Mouse (Mus musculus) bone marrow macrophage, adult 2 months (primary cell): Measurements from ENCODE around the gene Agpat1. TPM values are rescaled to one million over a fixed set of nuclear protein-coding genes. Genes with fewer than 3 reads are reported as not detected.

Source experiments
- H3K27ac ChIP-seq: 2 replicates; pipeline ENCODE4 v1.5.1; 2012; ENCODE audit warnings: low read depth, low read length; ENCODE audit not compliant: insufficient read depth
- H3K4me1 ChIP-seq: 2 replicates; pipeline ENCODE4 v1.6.1; 2012; ENCODE audit warnings: low read length; ENCODE audit not compliant: control insufficient read depth, insufficient read depth
- H3K4me3 ChIP-seq: 2 replicates; pipeline ENCODE4 v1.5.1; 2012; ENCODE audit warnings: mild to moderate bottlenecking, low read length, moderate library complexity; ENCODE audit not compliant: insufficient read depth
- CTCF ChIP-seq: IDR thresholded peaks from 2 replicates; pipeline ENCODE4 v1.5.1; 2012; ENCODE audit warnings: low read depth, mild to moderate bottlenecking, low read length, moderate library complexity
- POLR2A ChIP-seq: IDR thresholded peaks from 2 replicates; pipeline ENCODE4 v1.6.1; 2012; ENCODE audit warnings: mild to moderate bottlenecking, low read depth, low read length, borderline replicate concordance
- polyA plus RNA-seq: library from polyadenylated mRNA; stranded (reverse); fragments of >200 nt; gene quantifications from 2 replicates; pipeline ENCODE4 v1.2.4, GENCODE M21; 2012; ENCODE audit not compliant: missing spikeins, insufficient read depth, insufficient read length

Gene Agpat1
- polyA plus RNA-seq, 1 experiment = 101 TPM

DNA sequence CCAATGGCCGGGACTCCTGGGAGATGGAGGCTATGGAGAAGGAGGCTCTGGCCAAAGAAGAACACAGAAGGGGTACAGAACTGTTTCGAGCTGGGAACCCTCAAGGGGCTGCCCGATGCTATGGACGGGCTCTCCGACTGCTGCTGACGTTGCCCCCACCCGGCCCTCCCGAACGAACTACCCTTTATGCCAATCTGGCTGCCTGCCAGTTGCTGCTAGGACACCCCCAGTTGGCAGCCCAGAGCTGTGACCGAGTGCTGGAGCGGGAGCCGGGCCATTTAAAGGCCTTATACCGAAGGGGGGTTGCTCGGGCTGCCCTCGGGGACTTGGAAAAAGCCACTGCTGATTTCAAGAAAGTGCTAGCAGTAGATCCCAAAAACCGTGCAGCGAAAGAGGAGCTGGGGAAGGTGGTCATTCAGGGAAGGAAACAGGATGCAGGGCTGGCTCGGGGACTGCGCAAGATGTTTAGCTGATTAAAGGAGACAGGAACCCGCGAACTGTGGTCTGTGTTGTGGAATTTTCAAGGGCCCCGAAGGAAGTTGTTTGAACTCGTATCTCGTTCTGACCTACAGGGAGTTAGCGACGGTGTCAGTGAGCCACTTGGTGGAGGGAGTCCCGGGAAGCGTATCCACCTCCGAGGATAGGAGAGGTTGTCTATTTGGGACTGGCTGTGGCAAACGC is 41.9 kb downstream of the Agpat1 start:
- no peak overlapping the region for H3K27ac ChIP-seq
- H3K4me1 ChIP-seq = peaks cover 62% of the 10 kb centered on the region
- peak overlapping the region; percentile 30 for H3K4me3 ChIP-seq
- no peak for TF ChIP-seq CTCF

GRCm38 (mm10) chr17:34646906-34647787 is 43.1 kb downstream of the Agpat1 start, which contains the start of gene Atf6b:
Atf6b (plus strand) TSS chr17:34647146.
- no peak for TF ChIP-seq CTCF
- TF ChIP-seq POLR2A = peak; percentile 79; the same call in 1 of the 2 replicates
- H3K4me1 ChIP-seq = peaks cover 52% of the 10 kb centered on the region
- H3K27ac ChIP-seq = peak within 1 kb of the TSS; percentile 40
- H3K4me3 ChIP-seq = peak within 1 kb of the TSS; percentile 92

- H3K4me3 ChIP-seq = peak overlapping the region; percentile 92
- no peak overlapping the region for H3K27ac ChIP-seq
- TF ChIP-seq POLR2A (no peak), CTCF (no peak)
- peaks cover 40% of the 10 kb centered on the region for H3K4me1 ChIP-seq
These were observed 44.3 kb downstream of the Agpat1 start for GRCm38 (mm10) chr17:34648141-34648890.

DNA sequence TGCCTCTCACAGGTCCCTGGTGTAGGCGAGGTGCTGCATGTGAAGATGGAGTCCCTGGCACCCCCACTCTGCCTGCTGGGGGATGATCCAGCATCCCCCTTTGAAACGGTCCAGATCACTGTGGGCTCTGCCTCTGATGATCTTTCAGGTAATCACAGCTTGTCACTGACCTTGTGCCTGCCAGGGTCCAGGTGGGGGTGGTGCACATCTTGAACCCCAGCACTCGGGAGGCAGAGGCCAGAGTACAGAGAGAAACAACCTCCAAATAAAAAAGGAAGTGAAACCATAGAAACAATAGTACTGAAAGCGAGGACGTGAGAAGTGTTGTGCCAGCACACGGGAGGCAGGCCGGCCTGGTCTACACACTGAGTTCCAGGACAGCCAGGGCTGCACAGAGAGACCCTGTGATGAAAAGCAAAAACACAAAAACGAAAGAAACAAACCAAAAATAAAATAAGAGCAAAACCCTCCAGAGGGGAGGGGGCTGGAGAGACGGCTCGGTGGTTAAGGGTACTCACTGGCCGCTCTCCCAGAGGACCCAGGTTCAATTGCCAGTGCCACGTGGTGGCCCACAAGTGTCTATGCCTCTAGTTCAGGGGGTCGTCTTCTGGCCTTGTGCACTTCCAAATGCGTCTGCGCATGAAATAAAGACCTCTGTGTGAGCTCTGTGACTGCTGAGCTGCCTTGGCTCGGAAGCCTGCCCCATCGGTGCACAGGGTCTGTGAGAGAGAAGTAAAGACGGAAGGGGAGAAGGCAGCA is 45.2 kb downstream of the Agpat1 start:
- peaks cover 32% of the 10 kb centered on the region for H3K4me1 ChIP-seq
- no peak for TF ChIP-seq CTCF
- no peak for TF ChIP-seq POLR2A
- peak overlapping the region; percentile 12; the same call in 1 of the 2 replicates for H3K27ac ChIP-seq
- no peak overlapping the region; the same call in 1 of the 2 replicates for H3K4me3 ChIP-seq

DNA sequence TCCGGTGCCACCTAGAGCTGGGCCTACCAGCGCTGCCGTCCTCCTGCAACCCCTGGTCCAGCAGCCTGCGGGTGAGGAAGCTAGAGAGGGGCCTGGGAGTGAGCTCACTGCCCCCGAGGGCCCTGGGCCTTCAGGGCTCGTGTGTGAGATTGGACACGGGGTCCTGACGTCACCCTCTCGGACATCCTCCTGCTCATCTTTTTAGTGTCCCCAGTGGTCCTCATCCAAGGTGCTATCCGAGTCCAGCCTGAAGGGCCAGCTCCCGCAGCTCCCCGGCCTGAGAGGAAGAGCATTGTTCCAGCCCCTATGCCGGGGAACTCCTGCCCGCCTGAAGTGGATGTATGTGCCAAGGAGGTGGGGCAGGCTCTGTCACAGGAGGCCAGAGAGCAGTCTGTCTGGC is 46.7 kb downstream of the Agpat1 start:
- no peak overlapping the region for H3K4me3 ChIP-seq
- TF ChIP-seq CTCF (no peak), POLR2A (no peak)
- no peak overlapping the region for H3K27ac ChIP-seq
- peaks cover 33% of the 10 kb centered on the region for H3K4me1 ChIP-seq

DNA sequence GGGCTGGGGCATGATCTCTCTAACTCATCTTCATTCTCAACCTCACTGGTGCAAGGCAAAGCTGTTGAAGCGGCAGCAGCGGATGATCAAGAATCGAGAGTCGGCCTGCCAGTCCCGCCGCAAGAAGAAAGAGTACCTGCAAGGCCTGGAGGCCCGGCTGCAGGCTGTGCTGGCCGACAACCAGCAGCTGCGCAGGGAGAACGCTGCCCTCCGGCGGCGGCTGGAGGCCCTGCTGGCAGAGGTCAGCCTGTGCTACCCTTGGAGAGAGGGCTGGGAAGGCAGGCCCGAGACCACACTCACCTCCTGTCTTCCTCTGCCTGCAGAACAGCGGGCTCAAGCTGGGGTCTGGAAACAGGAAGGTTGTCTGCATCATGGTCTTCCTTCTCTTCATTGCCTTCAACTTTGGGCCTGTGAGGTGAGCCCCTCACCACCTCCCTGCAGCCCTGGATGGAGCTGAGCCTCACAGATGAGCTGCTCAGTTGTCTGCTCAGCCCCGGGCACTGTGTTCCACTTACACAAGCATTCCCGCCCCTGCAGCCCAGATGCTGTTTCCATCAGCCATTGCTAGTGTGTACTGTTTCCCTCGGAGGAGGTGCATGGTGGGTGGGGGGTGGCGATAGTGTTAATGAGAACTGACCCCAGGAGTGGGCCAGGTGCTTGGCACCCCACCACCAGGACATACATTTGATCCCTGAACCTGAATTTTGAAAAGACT is 47.6 kb downstream of the Agpat1 start:
- Histone ChIP-seq H3K4me3 (no peak overlapping the region), H3K27ac (no peak overlapping the region), H3K4me1 (peaks cover 27% of the 10 kb centered on the region)
- TF ChIP-seq POLR2A (no peak), CTCF (peak; percentile 22; the same call in 1 of the 2 replicates)

DNA sequence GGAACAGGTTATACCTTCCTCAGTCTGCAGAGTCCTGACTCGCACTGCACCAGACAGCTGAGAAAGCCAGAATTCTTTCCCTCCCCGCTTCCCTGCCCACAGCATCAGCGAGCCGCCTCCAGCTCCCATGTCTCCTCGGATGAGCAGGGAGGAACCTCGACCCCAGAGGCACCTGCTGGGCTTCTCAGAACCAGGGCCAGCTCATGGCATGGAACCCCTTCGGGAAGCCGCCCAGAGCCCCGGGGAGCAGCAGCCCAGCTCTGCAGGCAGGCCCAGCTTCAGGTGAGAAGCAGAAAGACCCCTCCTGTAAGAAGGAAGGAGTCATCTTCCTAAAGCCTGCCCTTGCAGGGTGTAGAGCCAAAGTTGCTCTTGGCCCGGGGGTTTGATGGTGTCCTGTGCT is 48.5 kb downstream of the Agpat1 start:
- Histone ChIP-seq H3K4me1 (peaks cover 29% of the 10 kb centered on the region), H3K4me3 (no peak overlapping the region), H3K27ac (no peak overlapping the region)
- no peak for TF ChIP-seq POLR2A

DNA sequence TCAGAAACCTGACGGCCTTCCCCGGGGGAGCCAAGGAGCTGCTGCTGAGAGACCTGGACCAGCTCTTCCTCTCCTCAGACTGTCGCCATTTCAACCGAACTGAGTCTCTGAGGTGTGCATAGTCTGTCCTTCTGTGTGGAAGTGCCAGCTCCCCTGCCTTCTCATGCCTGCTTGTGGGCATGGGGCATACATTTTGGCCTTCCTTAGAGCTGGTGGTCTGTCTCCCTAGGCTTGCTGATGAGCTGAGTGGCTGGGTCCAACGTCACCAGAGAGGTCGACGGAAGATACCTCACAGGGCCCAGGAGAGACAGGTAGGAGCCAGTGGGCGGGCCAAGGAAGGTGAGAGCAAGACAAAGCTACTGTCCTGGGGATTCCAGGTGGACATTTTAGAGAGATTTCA is 48.9 kb downstream of the Agpat1 start:
- Histone ChIP-seq H3K4me3 (no peak overlapping the region), H3K27ac (no peak overlapping the region), H3K4me1 (peaks cover 29% of the 10 kb centered on the region)
- TF ChIP-seq CTCF (no peak), POLR2A (no peak)
